Mouse (Mus musculus): Measurements from ENCODE around the gene Skap2. TPM values are rescaled to one million over a fixed set of nuclear protein-coding genes. Genes with fewer than 3 reads are reported as not detected.

Gene Skap2
- 9.4 and 15.2 TPM in 2 replicates for polyA plus RNA-seq (2012; rRNA removed)

- H3K4me3 ChIP-seq (ENCODE audit: control insufficient read depth, low read depth, low read length), result peak within 1 kb of the TSS; percentile 96
- H3K27me3 ChIP-seq (ENCODE audit: control insufficient read depth, insufficient read depth, low read length), result no peaks in the 10 kb centered on the region
- no peaks in the 10 kb centered on the region for H3K36me3 ChIP-seq (ENCODE audit: control insufficient read depth, insufficient read depth, low read length)
- H3K4me1 ChIP-seq (ENCODE audit: control insufficient read depth, insufficient read depth, low read length), result no peaks in the 10 kb centered on the region; the same call in 1 of the 2 replicates
- peak within 1 kb of the TSS; percentile 91 for H3K27ac ChIP-seq (ENCODE audit: control insufficient read depth, insufficient read depth, low read depth, low read length)
- TF ChIP-seq POLR2A (IDR thresholded peaks at IDR 0.05; ENCODE audit: control insufficient read depth, low read depth, low read length) (peak; percentile 80), CTCF (IDR thresholded peaks at IDR 0.05; ENCODE audit: control insufficient read depth, insufficient read depth, insufficient replicate concordance, low read depth, low read length) (no peak)
These were observed at the start of gene Skap2 for GRCm38 (mm10) chr6:52012409-52013244. Gene Skap2 (minus strand): TSS chr6:52012549.

- Histone ChIP-seq H3K36me3 (ENCODE audit: control insufficient read depth, insufficient read depth, low read length) (no peaks in the 10 kb centered on the region), H3K27me3 (ENCODE audit: control insufficient read depth, insufficient read depth, low read length) (no peaks in the 10 kb centered on the region), H3K4me1 (ENCODE audit: control insufficient read depth, insufficient read depth, low read length) (no peaks in the 10 kb centered on the region), H3K27ac (ENCODE audit: control insufficient read depth, insufficient read depth, low read depth, low read length) (no peak overlapping the region), H3K4me3 (ENCODE audit: control insufficient read depth, low read depth, low read length) (no peak overlapping the region)
- TF ChIP-seq POLR2A (IDR thresholded peaks at IDR 0.05; ENCODE audit: control insufficient read depth, low read depth, low read length), result no peak
- TF ChIP-seq CTCF (IDR thresholded peaks at IDR 0.05; ENCODE audit: control insufficient read depth, insufficient read depth, insufficient replicate concordance, low read depth, low read length), result no peak
These were observed 46.6 kb upstream of the Skap2 start for GRCm38 (mm10) chr6:52058899-52059448.

- Histone ChIP-seq H3K27me3 (ENCODE audit: control insufficient read depth, insufficient read depth, low read length) (no peaks in the 10 kb centered on the region), H3K27ac (ENCODE audit: control insufficient read depth, insufficient read depth, low read depth, low read length) (no peak overlapping the region), H3K4me1 (ENCODE audit: control insufficient read depth, insufficient read depth, low read length) (no peaks in the 10 kb centered on the region), H3K4me3 (ENCODE audit: control insufficient read depth, low read depth, low read length) (no peak overlapping the region), H3K36me3 (ENCODE audit: control insufficient read depth, insufficient read depth, low read length) (no peaks in the 10 kb centered on the region)
- TF ChIP-seq POLR2A (IDR thresholded peaks at IDR 0.05; ENCODE audit: control insufficient read depth, low read depth, low read length) (no peak), CTCF (IDR thresholded peaks at IDR 0.05; ENCODE audit: control insufficient read depth, insufficient read depth, insufficient replicate concordance, low read depth, low read length) (no peak)
These were observed 45.8 kb upstream of the Skap2 start for GRCm38 (mm10) chr6:52058120-52058519.

GRCm38 (mm10) chr6:52053567-52054561, 41.5 kb upstream of the Skap2 start:
- H3K27ac ChIP-seq (ENCODE audit: control insufficient read depth, insufficient read depth, low read depth, low read length), result no peak overlapping the region
- H3K4me3 ChIP-seq (ENCODE audit: control insufficient read depth, low read depth, low read length), result no peak overlapping the region
- TF ChIP-seq CTCF (IDR thresholded peaks at IDR 0.05; ENCODE audit: control insufficient read depth, insufficient read depth, insufficient replicate concordance, low read depth, low read length), result no peak
- TF ChIP-seq POLR2A (IDR thresholded peaks at IDR 0.05; ENCODE audit: control insufficient read depth, low read depth, low read length), result no peak
- no peaks in the 10 kb centered on the region for H3K36me3 ChIP-seq (ENCODE audit: control insufficient read depth, insufficient read depth, low read length)
- H3K4me1 ChIP-seq (ENCODE audit: control insufficient read depth, insufficient read depth, low read length), result no peaks in the 10 kb centered on the region
- no peaks in the 10 kb centered on the region for H3K27me3 ChIP-seq (ENCODE audit: control insufficient read depth, insufficient read depth, low read length)

- Histone ChIP-seq H3K27ac (ENCODE audit: control insufficient read depth, insufficient read depth, low read depth, low read length) (no peak overlapping the region), H3K4me1 (ENCODE audit: control insufficient read depth, insufficient read depth, low read length) (no peaks in the 10 kb centered on the region), H3K27me3 (ENCODE audit: control insufficient read depth, insufficient read depth, low read length) (no peaks in the 10 kb centered on the region), H3K4me3 (ENCODE audit: control insufficient read depth, low read depth, low read length) (no peak overlapping the region), H3K36me3 (ENCODE audit: control insufficient read depth, insufficient read depth, low read length) (no peaks in the 10 kb centered on the region)
- no peak for TF ChIP-seq CTCF (IDR thresholded peaks at IDR 0.05; ENCODE audit: control insufficient read depth, insufficient read depth, insufficient replicate concordance, low read depth, low read length)
- no peak for TF ChIP-seq POLR2A (IDR thresholded peaks at IDR 0.05; ENCODE audit: control insufficient read depth, low read depth, low read length)
These were observed 37.7 kb upstream of the Skap2 start for GRCm38 (mm10) chr6:52050062-52050461.

GRCm38 (mm10) chr6:52045517-52045916, 33.2 kb upstream of the Skap2 start:
- Histone ChIP-seq H3K4me1 (ENCODE audit: control insufficient read depth, insufficient read depth, low read length) (no peaks in the 10 kb centered on the region), H3K36me3 (ENCODE audit: control insufficient read depth, insufficient read depth, low read length) (no peaks in the 10 kb centered on the region), H3K4me3 (ENCODE audit: control insufficient read depth, low read depth, low read length) (no peak overlapping the region), H3K27ac (ENCODE audit: control insufficient read depth, insufficient read depth, low read depth, low read length) (no peak overlapping the region), H3K27me3 (ENCODE audit: control insufficient read depth, insufficient read depth, low read length) (no peaks in the 10 kb centered on the region)
- TF ChIP-seq POLR2A (IDR thresholded peaks at IDR 0.05; ENCODE audit: control insufficient read depth, low read depth, low read length) (no peak), CTCF (IDR thresholded peaks at IDR 0.05; ENCODE audit: control insufficient read depth, insufficient read depth, insufficient replicate concordance, low read depth, low read length) (peak; percentile 34; the same call in 1 of the 2 replicates)

Measured in testis, adult 2 months (tissue).